Mouse (Mus musculus) limb, embryonic 13.5 days (tissue): Measurements from ENCODE around the gene Trpm3. TPM values are rescaled to one million over a fixed set of nuclear protein-coding genes. Genes with fewer than 3 reads are reported as not detected.

Experiments
- ATAC-seq: fragments of 200-750 bp; cut with Nextera tagmentation; 2 replicates; pipeline ENCODE4 v1.8.0; 2017; ENCODE audit warnings: low read depth, moderate number of reproducible peaks, moderate TSS enrichment; ENCODE audit not compliant: low FRiP score
- H3K27ac ChIP-seq: fragments of 300-500 bp; sonication (generic); 2 replicates; pipeline ENCODE4 v1.5.1; 2015; ENCODE audit warnings: inconsistent platforms, mild to moderate bottlenecking, moderate library complexity
- H3K27me3 ChIP-seq: fragments of 300-500 bp; sonication (generic); 2 replicates; pipeline ENCODE4 v1.6.1; 2015; ENCODE audit warnings: mild to moderate bottlenecking, inconsistent platforms
- H3K36me3 ChIP-seq: fragments of 300-500 bp; sonication (generic); 2 replicates; pipeline ENCODE4 v1.6.1; 2015; ENCODE audit warnings: inconsistent platforms, mild to moderate bottlenecking, moderate library complexity
- H3K4me1 ChIP-seq: fragments of 300-500 bp; sonication (generic); 2 replicates; pipeline ENCODE4 v1.6.1; 2015; ENCODE audit warnings: inconsistent platforms
- H3K4me2 ChIP-seq: fragments of 300-500 bp; sonication (generic); replicated peaks from 2 replicates; pipeline ENCODE4 v1.6.1; 2015; ENCODE audit warnings: inconsistent platforms, mild to moderate bottlenecking, moderate library complexity
- H3K4me3 ChIP-seq: fragments of 300-500 bp; sonication (generic); 2 replicates; pipeline ENCODE4 v1.5.1; 2015; ENCODE audit warnings: moderate library complexity, mild to moderate bottlenecking, inconsistent platforms
- H3K9ac ChIP-seq: fragments of 300-500 bp; sonication (generic); 2 replicates; pipeline ENCODE4 v1.6.1; 2015; ENCODE audit warnings: mild to moderate bottlenecking, inconsistent platforms
- H3K9me3 ChIP-seq: fragments of 300-500 bp; sonication (generic); 2 replicates; pipeline ENCODE4 v1.6.1; 2016; ENCODE audit warnings: inconsistent platforms
- WGBS: fragments of 180-500 bp; shearing (Covaris S2); methylation state at CpG from one replicate; pipeline ENCODE4 v1.1.7; 2015; 5-methylcytosine and 5-hydroxymethylcytosine counted together
- polyA plus RNA-seq: library from polyadenylated mRNA; unstranded; fragments of >200 nt; fragmentation: Nextera tagmentation; extraction: Ambion mirVana; gene quantifications from 2 replicates; pipeline ENCODE4 v1.2.1, GENCODE M21; 2015

Gene Trpm3
- polyA plus RNA-seq, 1 experiment from 2014 or later = 6.3 TPM

DNA sequence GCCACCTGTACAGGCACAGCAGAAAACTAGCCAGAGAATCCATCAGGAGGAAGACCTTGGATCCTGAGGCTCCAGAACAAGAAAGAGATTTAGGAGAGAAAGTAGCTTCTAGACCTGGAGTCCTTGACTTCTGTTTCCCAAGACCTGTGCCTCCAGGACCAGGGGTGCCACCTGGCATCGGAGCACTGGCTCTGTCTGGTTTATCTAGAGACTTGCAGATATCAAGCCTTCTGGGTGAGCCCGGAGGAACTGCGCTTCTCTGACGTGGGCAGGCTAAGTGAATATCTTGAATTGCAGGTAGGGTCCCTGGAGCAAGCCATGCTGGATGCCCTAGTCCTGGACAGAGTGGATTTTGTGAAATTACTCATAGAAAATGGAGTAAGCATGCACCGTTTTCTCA, 746.2 kb downstream of the Trpm3 start:
- no peak overlapping the region for H3K9ac ChIP-seq
- H3K36me3 ChIP-seq = no peaks in the 10 kb centered on the region
- H3K27ac ChIP-seq = no peak overlapping the region
- no peaks in the 10 kb centered on the region for H3K27me3 ChIP-seq
- no peaks in the 10 kb centered on the region for H3K9me3 ChIP-seq
- peaks cover 9% of the 10 kb centered on the region for H3K4me1 ChIP-seq
- H3K4me3 ChIP-seq = no peak overlapping the region
- WGBS = 97% methylated on average over 5 of the region's 5 CpGs
- ATAC-seq = no peak
- no peak overlapping the region for H3K4me2 ChIP-seq

DNA sequence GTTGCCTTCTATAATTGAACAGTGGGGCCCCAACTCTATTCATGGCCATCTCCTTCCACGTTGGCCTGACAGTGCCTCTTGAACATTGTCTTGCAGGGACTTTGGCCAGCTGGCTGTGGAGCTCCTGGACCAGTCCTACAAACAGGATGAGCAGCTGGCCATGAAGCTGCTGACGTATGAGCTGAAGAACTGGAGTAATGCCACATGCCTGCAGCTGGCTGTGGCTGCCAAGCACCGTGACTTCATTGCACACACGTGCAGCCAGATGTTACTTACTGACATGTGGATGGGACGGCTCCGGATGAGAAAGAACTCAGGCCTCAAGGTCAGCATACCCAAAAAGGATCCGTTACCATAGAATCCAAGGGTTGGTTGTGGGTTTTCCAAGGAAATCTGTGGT, 763.0 kb downstream of the Trpm3 start:
- 85% methylated on average over 7 of the region's 7 CpGs for WGBS
- ATAC-seq = no peak

DNA sequence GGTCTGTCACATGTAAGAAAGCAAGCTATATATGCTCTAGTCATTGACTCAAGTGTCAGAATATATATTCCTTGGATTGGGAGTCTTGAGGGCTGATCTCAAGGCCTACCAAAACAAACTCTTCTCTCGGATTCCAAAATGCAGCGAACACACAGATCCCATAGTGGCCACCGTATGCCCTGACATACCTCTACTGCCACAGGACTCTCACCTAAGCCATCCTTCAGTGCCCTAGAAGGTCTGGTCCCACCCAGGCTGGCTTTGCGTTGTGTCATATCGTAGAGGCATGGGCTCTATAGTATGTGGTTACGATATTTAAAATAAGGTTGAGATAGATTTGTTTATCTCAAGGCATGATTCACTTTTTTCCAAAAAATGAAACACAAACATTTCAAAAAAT, 763.5 kb downstream of the Trpm3 start:
- Histone ChIP-seq H3K4me3 (no peak overlapping the region), H3K36me3 (peaks cover 8% of the 10 kb centered on the region; the same call in 1 of the 2 replicates), H3K27ac (no peak overlapping the region), H3K27me3 (no peaks in the 10 kb centered on the region), H3K9ac (no peak overlapping the region), H3K4me1 (no peaks in the 10 kb centered on the region), H3K4me2 (no peak overlapping the region), H3K9me3 (no peaks in the 10 kb centered on the region)
- no peak for ATAC-seq
- 96% methylated on average over 6 of the region's 6 CpGs for WGBS

More for the DNA sequence above, 763.0 kb downstream of the Trpm3 start:
- Histone ChIP-seq H3K27ac (no peak overlapping the region), H3K4me2 (no peak overlapping the region), H3K4me1 (no peaks in the 10 kb centered on the region), H3K9me3 (no peaks in the 10 kb centered on the region), H3K27me3 (no peaks in the 10 kb centered on the region), H3K9ac (no peak overlapping the region), H3K4me3 (no peak overlapping the region), H3K36me3 (peaks cover 8% of the 10 kb centered on the region; the same call in 1 of the 2 replicates)

- ATAC-seq = no peak
- Histone ChIP-seq H3K4me2 (no peak overlapping the region), H3K36me3 (peaks cover 8% of the 10 kb centered on the region; the same call in 1 of the 2 replicates), H3K4me1 (no peaks in the 10 kb centered on the region), H3K27me3 (no peaks in the 10 kb centered on the region), H3K27ac (no peak overlapping the region), H3K9me3 (no peaks in the 10 kb centered on the region), H3K4me3 (no peak overlapping the region), H3K9ac (no peak overlapping the region)
- WGBS = 67% methylated on average over 11 of the region's 11 CpGs
Observed at GRCm38 (mm10) chr19:22905066-22905482, 766.2 kb downstream of the Trpm3 start.

DNA sequence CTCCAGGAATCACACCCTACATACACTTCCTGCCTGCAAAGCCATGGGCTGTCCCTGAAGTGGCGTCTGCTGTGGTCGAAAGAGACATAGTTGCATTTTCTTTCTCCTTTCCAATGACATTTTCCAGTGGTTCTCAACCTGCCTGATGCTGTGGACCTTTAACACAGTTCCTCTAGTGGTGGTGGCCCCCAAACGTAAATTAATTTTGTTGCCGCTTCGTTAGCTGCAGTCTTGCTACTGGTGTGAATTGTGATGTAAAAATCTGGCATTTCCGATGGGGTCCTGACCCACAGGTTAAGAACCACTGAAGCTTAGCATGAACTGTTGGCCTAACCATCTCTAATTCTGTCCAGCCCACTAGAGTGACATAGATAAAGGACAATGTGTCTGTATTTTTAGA, 771.8 kb downstream of the Trpm3 start:
- Histone ChIP-seq H3K4me2 (no peak overlapping the region), H3K36me3 (no peaks in the 10 kb centered on the region), H3K4me3 (no peak overlapping the region), H3K9me3 (no peaks in the 10 kb centered on the region), H3K27ac (no peak overlapping the region), H3K9ac (no peak overlapping the region), H3K4me1 (no peaks in the 10 kb centered on the region), H3K27me3 (no peaks in the 10 kb centered on the region)
- ATAC-seq = no peak
- WGBS = 80% methylated on average over 6 of the region's 6 CpGs

DNA sequence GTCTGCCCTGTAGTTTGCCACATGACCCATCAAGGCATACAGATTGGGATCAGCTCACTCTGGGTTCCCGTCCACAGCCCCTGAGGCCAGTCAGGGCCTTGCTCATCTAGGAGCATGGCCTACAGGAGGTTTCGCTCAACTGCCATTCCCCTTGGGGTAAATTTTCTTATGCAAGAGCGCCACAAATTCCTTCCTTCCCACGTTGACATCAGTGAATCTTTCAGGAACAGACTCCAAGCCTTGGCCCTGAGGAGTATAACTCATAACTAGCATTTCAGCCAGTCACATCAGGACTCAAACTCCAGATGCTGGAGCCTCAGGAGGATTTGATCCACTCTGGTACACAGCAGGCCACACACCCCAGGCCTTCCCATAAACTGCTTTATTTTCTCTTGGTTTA, 774.1 kb downstream of the Trpm3 start:
- no peaks in the 10 kb centered on the region for H3K36me3 ChIP-seq
- no peak overlapping the region for H3K4me2 ChIP-seq
- no peak overlapping the region for H3K4me3 ChIP-seq
- ATAC-seq = no peak
- WGBS = 75% methylated on average over 4 of the region's 4 CpGs
- peaks cover 14% of the 10 kb centered on the region for H3K4me1 ChIP-seq
- no peak overlapping the region for H3K9ac ChIP-seq
- no peaks in the 10 kb centered on the region for H3K9me3 ChIP-seq
- no peaks in the 10 kb centered on the region for H3K27me3 ChIP-seq
- H3K27ac ChIP-seq = no peak overlapping the region

DNA sequence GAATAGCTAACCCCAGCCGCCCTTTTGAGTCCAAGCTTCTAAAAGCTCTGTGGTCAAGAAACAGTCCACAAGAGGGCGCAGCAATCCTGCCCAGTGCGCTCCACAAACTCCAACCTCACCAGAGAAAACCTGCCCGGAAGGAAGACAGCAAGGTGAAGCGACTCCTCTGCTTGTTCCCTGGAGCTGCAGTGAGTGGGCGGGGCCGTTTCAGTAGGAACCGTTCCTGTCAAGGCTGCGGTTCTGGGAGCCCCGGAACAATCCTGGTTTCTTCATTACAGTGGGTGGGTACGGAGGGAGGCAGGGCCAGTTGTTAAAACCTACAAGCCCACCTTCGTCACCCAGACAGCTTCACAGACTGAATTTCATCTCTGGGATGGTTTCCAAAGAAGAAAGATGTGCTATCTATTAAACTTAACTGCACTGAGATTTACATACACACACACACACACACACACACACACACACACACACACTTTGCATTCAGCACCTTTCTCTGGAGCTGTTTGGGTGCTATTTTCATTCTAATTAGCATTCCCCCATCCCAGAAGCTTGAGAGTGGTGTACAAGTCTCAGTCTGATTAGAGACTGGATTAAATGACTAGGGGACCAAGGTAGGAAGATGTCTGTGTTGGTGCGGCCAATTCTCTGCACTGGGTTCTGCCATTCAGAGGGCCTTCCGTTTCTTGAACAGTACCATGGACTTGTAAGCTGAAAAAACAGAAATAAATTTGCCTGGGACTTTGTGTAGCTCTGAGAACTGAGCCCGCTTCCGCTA, 777.2 kb downstream of the Trpm3 start:
- Histone ChIP-seq H3K9me3 (no peaks in the 10 kb centered on the region), H3K4me3 (peak overlapping the region; percentile 37), H3K9ac (peak overlapping the region; percentile 39; the same call in 1 of the 2 replicates), H3K4me2 (peak overlapping the region; percentile 67), H3K36me3 (no peaks in the 10 kb centered on the region), H3K4me1 (peaks cover 14% of the 10 kb centered on the region), H3K27ac (peak overlapping the region; percentile 44; the same call in 1 of the 2 replicates), H3K27me3 (no peaks in the 10 kb centered on the region)
- peak; percentile 26; the same call in 1 of the 2 replicates for ATAC-seq
- 24% methylated on average over 16 of the region's 16 CpGs for WGBS

DNA sequence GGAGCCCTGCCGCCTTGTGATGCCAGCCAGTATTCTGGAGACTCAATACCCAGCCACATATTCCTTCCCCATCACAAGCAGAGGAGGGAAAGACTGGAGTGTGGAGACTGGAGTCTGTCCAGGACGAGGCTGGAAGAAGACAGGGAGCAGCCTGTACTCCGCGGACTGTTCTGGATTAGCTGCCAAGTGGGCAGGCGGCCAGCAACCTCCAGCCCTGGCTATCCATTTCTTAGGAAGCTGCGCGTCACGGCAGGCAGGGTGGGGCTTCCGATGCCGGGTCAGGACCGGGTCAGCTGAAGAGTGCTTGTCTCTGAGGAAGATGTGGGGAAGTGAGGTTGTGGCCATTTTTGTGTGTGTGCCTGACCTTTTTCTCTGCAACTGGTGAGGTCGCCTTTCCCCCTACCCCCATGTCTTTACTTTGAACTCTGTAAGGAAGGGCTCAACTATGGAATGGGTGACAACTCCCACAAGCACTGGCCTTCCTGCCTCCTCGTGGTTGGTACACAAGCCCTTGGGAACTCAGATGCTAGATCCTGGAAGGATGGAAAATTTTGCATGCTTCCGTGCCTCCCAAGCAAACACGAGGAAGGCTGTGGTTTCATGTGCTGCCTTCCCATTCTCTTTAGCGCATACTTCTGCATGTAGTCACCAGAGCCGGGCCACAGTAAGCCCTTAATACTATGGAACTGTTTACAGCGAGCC, 777.9 kb downstream of the Trpm3 start:
- peak overlapping the region; percentile 67 for H3K4me2 ChIP-seq
- no peak overlapping the region for H3K4me3 ChIP-seq
- peaks cover 14% of the 10 kb centered on the region for H3K4me1 ChIP-seq
- peak; percentile 92 for ATAC-seq
- no peaks in the 10 kb centered on the region for H3K27me3 ChIP-seq
- no peak overlapping the region for H3K9ac ChIP-seq
- H3K36me3 ChIP-seq = no peaks in the 10 kb centered on the region
- WGBS = 46% methylated on average over 18 of the region's 18 CpGs
- peak overlapping the region; percentile 44; the same call in 1 of the 2 replicates for H3K27ac ChIP-seq
- H3K9me3 ChIP-seq = no peaks in the 10 kb centered on the region

DNA sequence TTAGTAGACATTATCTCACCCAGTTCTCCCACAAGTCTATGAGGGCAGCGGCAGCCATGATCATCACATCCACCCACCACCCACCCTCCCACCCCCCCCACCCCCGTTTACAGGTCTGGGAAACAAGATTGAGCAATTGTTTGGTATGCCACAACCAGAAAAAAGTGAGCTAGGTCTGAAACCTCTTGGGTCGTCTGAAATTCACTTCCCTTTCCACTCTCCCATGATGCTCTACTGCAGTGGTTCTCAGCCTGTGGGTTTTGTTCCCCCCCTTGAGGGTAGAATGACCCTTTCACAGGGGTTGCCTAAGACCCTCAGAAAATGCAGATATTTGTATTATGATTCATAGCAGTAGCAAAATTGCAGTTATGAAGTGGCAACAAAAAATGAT, 778.5 kb downstream of the Trpm3 start:
- ATAC-seq = no peak
- H3K36me3 ChIP-seq = no peaks in the 10 kb centered on the region
- H3K27me3 ChIP-seq = no peaks in the 10 kb centered on the region
- 72% methylated on average over 3 of the region's 3 CpGs for WGBS
- no peak overlapping the region for H3K4me3 ChIP-seq
- peaks cover 14% of the 10 kb centered on the region for H3K4me1 ChIP-seq
- H3K9me3 ChIP-seq = no peaks in the 10 kb centered on the region
- no peak overlapping the region for H3K4me2 ChIP-seq
- H3K27ac ChIP-seq = no peak overlapping the region; the same call in 1 of the 2 replicates
- H3K9ac ChIP-seq = no peak overlapping the region

DNA sequence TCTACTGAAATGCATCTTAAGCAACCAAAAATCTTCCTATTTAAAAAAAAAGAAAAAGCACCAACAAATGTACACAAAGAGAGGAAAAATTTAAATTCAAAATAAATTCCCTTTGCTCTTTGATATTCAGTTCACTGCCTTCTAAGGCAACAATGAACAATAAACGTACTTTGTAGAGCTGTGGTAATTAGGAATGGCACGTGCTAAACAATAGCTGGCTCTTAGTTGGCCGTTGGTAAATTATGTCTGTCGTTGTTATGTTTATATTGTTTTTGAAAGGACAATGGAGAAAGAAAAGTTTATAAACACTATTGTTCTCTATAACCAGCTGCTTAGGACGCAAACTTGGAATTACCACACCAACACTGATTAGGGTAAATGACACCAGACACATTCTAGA, 782.1 kb downstream of the Trpm3 start:
- H3K9me3 ChIP-seq = no peaks in the 10 kb centered on the region
- no peak overlapping the region for H3K27ac ChIP-seq
- H3K4me1 ChIP-seq = peaks cover 13% of the 10 kb centered on the region
- WGBS = 79% methylated on average over 5 of the region's 5 CpGs
- no peak overlapping the region for H3K4me2 ChIP-seq
- no peaks in the 10 kb centered on the region for H3K36me3 ChIP-seq
- H3K4me3 ChIP-seq = no peak overlapping the region
- H3K27me3 ChIP-seq = no peaks in the 10 kb centered on the region
- no peak overlapping the region for H3K9ac ChIP-seq
- ATAC-seq = no peak

GRCm38 (mm10) chr19:22922871-22923670, 784.2 kb downstream of the Trpm3 start:
- no peak overlapping the region for H3K4me3 ChIP-seq
- 88% methylated on average over 18 of the region's 18 CpGs for WGBS
- H3K4me1 ChIP-seq = no peaks in the 10 kb centered on the region
- H3K9me3 ChIP-seq = no peaks in the 10 kb centered on the region
- no peak overlapping the region for H3K9ac ChIP-seq
- H3K4me2 ChIP-seq = no peak overlapping the region
- no peaks in the 10 kb centered on the region for H3K27me3 ChIP-seq
- H3K36me3 ChIP-seq = no peaks in the 10 kb centered on the region
- ATAC-seq = no peak
- H3K27ac ChIP-seq = no peak overlapping the region

GRCm38 (mm10) chr19:22925284-22925683, 786.4 kb downstream of the Trpm3 start:
- Histone ChIP-seq H3K4me2 (no peak overlapping the region), H3K4me3 (no peak overlapping the region), H3K36me3 (no peaks in the 10 kb centered on the region), H3K27ac (no peak overlapping the region), H3K27me3 (no peaks in the 10 kb centered on the region), H3K9me3 (no peaks in the 10 kb centered on the region), H3K9ac (no peak overlapping the region), H3K4me1 (0 out of 2 replicates have a peak, but pooled peaks cover under 1% of the 10 kb centered on the region)
- ATAC-seq = no peak
- 78% methylated on average over 3 of the region's 3 CpGs for WGBS
